ENCODE assay signal across 15 mouse cellular contexts in genomic region chr5:118480965-118481793, GRCm38 (mm10).
DNase-seq lines count a peak whose midpoint lies in the region; ATAC-seq and TF ChIP-seq lines count a peak whose summit lies in the region.
"Had no signal": no experiment of that assay in that cellular context is flagged by ENCODE, and none has a peak within 500 bp of the region (broad histone marks: within the 10 kb centered on the region; RNA-seq: fewer than 3 reads in every experiment).

No protein-coding gene starts in this region.

- H3K27me3 ChIP-seq in E14TG2a.4 (ENCODE audit: insufficient read depth, low read length) = no peaks in the 10 kb centered on the region
- H3K27me3 ChIP-seq in liver, embryonic 15.5 days = no peaks in the 10 kb centered on the region
- H3K27me3 ChIP-seq in intestine, embryonic 15.5 days (replicated peaks) = no peaks in the 10 kb centered on the region
- H3K27me3 ChIP-seq in forebrain, embryonic 14.5 days (replicated peaks; ENCODE audit: control insufficient read depth, insufficient read depth, low read length) = no peaks in the 10 kb centered on the region
- H3K27me3 ChIP-seq: embryonic facial prominence, embryonic 13.5 days; limb, embryonic 15.5 days had no signal

- 42% methylated on average over 10 of the region's 10 CpGs for WGBS in liver, embryonic 15.5 days (ENCODE audit: insufficient replicate concordance)
- WGBS in intestine, embryonic 15.5 days = 73% methylated on average over 10 of the region's 10 CpGs
- 71% methylated on average over 10 of the region's 10 CpGs for WGBS in forebrain, embryonic 14.5 days

- H3K9ac ChIP-seq in liver, embryonic 15.5 days = peak overlapping the region; percentile 54
- H3K9ac ChIP-seq in intestine, embryonic 15.5 days = no peak overlapping the region
- H3K9ac ChIP-seq in forebrain, embryonic 14.5 days (ENCODE audit: low read length) = no peak overlapping the region
- H3K9ac ChIP-seq: embryonic facial prominence, embryonic 13.5 days; forebrain, postnatal 0 days; limb, embryonic 15.5 days had no signal

- peak; percentile 15 for ATAC-seq in liver, embryonic 15.5 days (ENCODE audit: insufficient read depth)
- no peak for ATAC-seq in intestine, embryonic 15.5 days
- ATAC-seq in forebrain, embryonic 14.5 days = no peak
- ATAC-seq: forebrain, postnatal 0 days had no signal

- peaks cover 89% of the 10 kb centered on the region for H3K4me1 ChIP-seq in E14TG2a.4 (replicated peaks; ENCODE audit: low read depth, low read length)
- peaks cover 100% of the 10 kb centered on the region for H3K4me1 ChIP-seq in liver, embryonic 15.5 days (replicated peaks)
- peaks cover 4% of the 10 kb centered on the region; the same call in 1 of the 2 replicates for H3K4me1 ChIP-seq in intestine, embryonic 15.5 days (replicated peaks)
- H3K4me1 ChIP-seq in forebrain, embryonic 14.5 days (ENCODE audit: control insufficient read depth, insufficient read depth, low read length) = no peaks in the 10 kb centered on the region; the same call in 1 of the 2 replicates

- H3K27ac ChIP-seq in liver, embryonic 15.5 days (replicated peaks) = peak overlapping the region; percentile 99
- no peak overlapping the region for H3K27ac ChIP-seq in intestine, embryonic 15.5 days
- no peak overlapping the region for H3K27ac ChIP-seq in left cerebral cortex, adult 2 months
- no peak overlapping the region for H3K27ac ChIP-seq in forebrain, embryonic 14.5 days (ENCODE audit: low read depth, low read length)
- H3K27ac ChIP-seq: embryonic facial prominence, embryonic 13.5 days; kidney, postnatal 0 days; limb, embryonic 15.5 days; macrophage had no signal

- H3K4me2 ChIP-seq in liver, embryonic 15.5 days = peak overlapping the region; percentile 74
- no peak overlapping the region for H3K4me2 ChIP-seq in intestine, embryonic 15.5 days (replicated peaks)
- H3K4me2 ChIP-seq in forebrain, embryonic 14.5 days (ENCODE audit: low read length) = no peak overlapping the region
- H3K4me2 ChIP-seq: embryonic facial prominence, embryonic 13.5 days; limb, embryonic 15.5 days had no signal

- intact Hi-C loops in left cerebral cortex, adult 2 months (cut with DNase I) = no loop called here

- DNase-seq in CD4-positive helper T cell, adult 2 months (ENCODE audit: low read depth, low spot score) = peak; percentile 58
- peak; percentile 79 for DNase-seq in c-Kit-negative CD71-positive TER-119-positive erythroid progenitor cells, embryonic 14.5 days (ENCODE audit: low read depth, low spot score)
- no peak for DNase-seq in left cerebral cortex, adult 2 months (ENCODE audit: extremely low spot score in 1 of 2, low spot score in 2 of 2)
- DNase-seq in forebrain, embryonic 14.5 days (ENCODE audit: low spot score) = no peak
- DNase-seq: adrenal gland, postnatal 14 days; cerebellum, postnatal 36 days; forebrain, postnatal 0 days; gastrocnemius, postnatal 36 days had no signal

- no peak for TF ChIP-seq CTCF in E14TG2a.4 (conservative IDR thresholded peaks at IDR 0.05; ENCODE audit: low read length)
- no peak for TF ChIP-seq CTCF in left cerebral cortex, adult 2 months (IDR thresholded peaks at IDR 0.05)

- H3K36me3 ChIP-seq in E14TG2a.4 (ENCODE audit: insufficient read depth, low read length) = no peaks in the 10 kb centered on the region
- no peaks in the 10 kb centered on the region for H3K36me3 ChIP-seq in liver, embryonic 15.5 days (replicated peaks)
- no peaks in the 10 kb centered on the region for H3K36me3 ChIP-seq in intestine, embryonic 15.5 days
- no peaks in the 10 kb centered on the region for H3K36me3 ChIP-seq in forebrain, embryonic 14.5 days (ENCODE audit: control insufficient read depth, insufficient read depth, low read length)
- H3K36me3 ChIP-seq: embryonic facial prominence, embryonic 13.5 days; limb, embryonic 15.5 days had no signal

- peak overlapping the region; percentile 71 for H3K4me3 ChIP-seq in E14TG2a.4 (replicated peaks; ENCODE audit: low read length)
- H3K4me3 ChIP-seq in liver, embryonic 15.5 days (replicated peaks) = no peak overlapping the region
- no peak overlapping the region for H3K4me3 ChIP-seq in intestine, embryonic 15.5 days (replicated peaks)
- no peak overlapping the region for H3K4me3 ChIP-seq in left cerebral cortex, adult 2 months
- no peak overlapping the region for H3K4me3 ChIP-seq in forebrain, embryonic 14.5 days (ENCODE audit: low read depth, low read length)
- H3K4me3 ChIP-seq: embryonic facial prominence, embryonic 13.5 days; limb, embryonic 15.5 days had no signal

- no peaks in the 10 kb centered on the region for H3K9me3 ChIP-seq in E14TG2a.4 (ENCODE audit: low read length)
- H3K9me3 ChIP-seq in liver, embryonic 15.5 days (replicated peaks) = no peaks in the 10 kb centered on the region
- no peaks in the 10 kb centered on the region for H3K9me3 ChIP-seq in intestine, embryonic 15.5 days
- H3K9me3 ChIP-seq in forebrain, embryonic 14.5 days (replicated peaks; ENCODE audit: control insufficient read depth, low read length) = no peaks in the 10 kb centered on the region
- H3K9me3 ChIP-seq: embryonic facial prominence, embryonic 13.5 days; limb, embryonic 15.5 days had no signal

Comparison
In these comparisons a context has a peak if more than half of its experiments do, and no peak if none do; other contexts are left out.
1. DNase-seq: peak in CD4-positive helper T cell, adult 2 months (single experiment) and c-Kit-negative CD71-positive TER-119-positive erythroid progenitor cells, embryonic 14.5 days (single experiment); none in left cerebral cortex, adult 2 months (0 of 2) and forebrain, embryonic 14.5 days (single experiment).